Mouse (Mus musculus): Measurements from ENCODE around the gene Ston2.

Gene Ston2

DNA sequence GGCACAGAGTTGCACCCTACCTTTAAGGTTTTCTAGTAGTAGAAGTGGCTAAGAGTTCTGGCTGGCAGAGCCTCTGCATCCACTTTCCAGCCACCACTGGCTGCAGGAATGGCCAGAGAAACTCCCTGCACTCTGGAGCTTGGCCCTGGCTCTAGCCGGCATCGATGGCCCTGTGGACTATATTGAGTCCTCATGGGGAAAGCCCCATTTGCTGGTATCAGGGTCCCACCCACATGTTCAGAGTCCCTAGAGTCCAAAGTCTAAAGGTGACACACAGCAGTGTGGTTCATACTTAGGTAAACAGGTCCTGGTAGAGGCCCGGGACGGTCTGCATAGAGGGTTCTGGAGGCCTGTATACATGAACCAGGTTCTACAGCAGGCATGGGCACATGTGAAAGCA, 92.0 kb downstream of the Ston2 start:
- no peak for DNase-seq

DNA sequence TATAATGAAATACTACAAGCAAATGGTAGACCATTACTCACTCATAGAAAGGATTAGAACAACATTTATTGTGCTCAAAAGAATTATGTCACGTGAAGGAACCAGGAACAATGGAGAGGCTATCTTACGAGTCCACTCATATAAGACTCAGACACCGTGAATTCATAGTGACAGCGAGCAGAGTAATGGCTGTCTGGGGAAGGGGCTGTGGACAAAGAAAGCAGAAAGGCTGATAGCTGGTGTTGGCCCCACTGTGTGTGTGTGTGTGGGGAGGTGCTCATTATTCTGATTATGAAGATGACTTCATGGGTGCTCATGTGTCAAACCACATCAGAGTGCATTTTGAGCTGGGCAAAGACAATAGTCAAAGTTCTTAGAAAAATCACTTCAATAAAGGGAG, 92.4 kb downstream of the Ston2 start:
- DNase-seq = no peak

DNA sequence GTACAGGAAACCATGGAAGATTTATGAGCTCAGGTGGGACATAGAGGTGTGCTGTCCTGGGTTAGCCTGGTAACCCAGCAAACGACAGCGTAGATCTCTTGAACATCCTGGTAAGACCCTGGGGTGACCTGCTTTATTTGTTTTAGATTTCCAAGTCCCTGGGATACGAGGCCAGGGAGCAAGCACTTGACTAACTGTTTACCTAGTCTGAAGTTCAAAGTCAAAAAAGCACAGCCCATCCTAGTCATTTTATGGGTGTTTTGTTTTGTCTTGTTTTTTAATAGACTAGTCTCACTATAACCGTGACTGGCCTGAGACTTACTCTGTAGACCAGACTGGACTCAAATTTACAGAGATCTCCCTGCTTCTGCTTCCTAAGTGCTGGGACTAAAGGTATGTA, 93.4 kb downstream of the Ston2 start:
- no peak for DNase-seq

DNA sequence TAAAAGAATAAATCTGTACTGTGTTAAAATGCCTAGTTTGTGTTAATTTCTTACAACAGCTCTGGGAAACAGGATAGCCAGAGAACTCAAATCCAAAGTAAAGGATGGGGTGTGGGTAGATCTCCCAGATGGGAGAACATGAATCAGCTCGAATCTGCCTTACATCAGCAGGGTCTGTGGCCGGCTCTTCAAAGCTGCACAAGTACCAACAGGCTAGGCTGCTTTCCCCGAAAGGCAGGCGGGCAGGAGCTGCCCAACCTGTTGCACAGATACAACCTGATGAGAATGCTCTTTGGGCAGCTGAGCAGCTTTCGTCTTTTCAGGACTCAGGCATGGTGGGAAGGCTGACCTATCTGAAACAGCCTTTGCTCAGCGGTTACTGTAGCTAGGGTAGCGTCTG, 94.6 kb downstream of the Ston2 start:
- DNase-seq = no peak

DNA sequence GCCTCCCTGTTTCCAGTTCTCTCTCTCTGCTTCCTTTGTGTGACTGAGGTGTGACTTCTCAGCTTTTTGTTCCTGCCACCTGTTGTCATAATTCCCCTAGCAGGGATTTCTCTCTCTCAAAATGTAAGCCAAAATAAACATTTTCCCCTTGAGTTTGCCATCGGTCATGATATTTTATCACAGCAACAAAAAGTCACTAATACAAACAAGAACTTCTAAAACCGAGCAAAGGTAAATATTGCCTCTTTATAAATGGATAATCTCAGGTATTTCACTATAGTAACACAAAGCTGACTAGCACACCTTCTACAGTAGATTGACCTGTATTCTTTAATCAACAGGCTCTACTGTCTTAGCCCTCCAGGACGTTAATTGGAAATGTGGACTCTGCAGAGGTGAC, 95.2 kb downstream of the Ston2 start:
- DNase-seq = no peak

DNA sequence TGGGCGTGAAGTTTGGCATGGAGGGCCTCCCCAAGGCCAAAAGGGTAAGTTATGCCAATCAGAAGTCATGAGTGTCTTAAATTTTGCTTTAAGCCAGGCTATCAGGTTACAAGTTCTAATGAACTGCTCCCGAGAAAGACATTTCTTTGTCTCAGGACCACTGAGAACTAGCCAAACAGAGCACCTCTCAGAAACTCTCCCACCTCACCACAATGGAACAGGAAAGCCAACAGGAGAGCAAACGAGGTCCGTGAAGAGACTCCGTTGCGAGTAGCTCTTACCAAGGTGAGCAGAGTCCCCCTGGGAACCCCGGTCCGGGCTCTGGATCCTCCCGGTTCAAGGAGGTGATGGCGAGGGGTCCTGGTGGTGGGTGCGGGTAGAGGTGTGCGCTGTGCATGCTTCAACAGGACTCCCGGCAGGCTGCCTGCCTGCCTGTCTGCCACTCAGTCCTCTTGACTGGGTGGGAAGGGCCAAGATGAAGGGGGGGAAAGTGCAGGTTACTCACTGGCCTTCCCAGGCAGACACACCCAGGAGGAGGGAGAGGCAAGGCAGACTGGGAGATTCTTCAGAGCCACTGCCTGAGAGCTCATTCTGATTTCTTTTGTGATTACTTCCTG, 102.4 kb downstream of the Ston2 start:
- DNase-seq = no peak

DNA sequence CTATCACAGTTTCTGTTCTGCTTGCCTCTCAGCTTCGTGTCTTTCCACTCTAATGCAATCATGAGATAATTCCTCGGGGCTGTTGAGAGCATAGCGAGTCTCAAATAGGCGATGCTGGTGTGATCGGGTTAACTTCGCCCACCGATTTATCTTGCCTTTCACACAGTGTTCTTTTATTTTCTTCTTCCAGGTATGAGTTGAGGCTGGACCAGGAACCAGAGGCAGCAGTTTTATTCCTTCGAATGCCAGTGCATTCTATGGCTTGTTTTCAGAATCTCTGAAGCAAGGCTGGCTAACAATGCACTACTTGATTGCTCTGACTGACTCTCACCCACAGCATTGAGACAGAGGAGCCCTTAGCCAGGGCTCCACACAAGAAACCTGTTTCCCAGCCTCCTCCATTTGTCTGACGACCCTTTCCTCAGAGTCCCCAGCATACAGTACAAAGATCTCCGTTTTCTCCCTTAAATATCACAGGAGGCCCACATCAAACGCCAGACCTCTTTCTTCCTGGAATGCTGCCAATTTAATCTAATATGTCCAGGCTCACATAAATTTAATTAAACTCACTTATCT, 103.3 kb downstream of the Ston2 start:
- DNase-seq = no peak

DNA sequence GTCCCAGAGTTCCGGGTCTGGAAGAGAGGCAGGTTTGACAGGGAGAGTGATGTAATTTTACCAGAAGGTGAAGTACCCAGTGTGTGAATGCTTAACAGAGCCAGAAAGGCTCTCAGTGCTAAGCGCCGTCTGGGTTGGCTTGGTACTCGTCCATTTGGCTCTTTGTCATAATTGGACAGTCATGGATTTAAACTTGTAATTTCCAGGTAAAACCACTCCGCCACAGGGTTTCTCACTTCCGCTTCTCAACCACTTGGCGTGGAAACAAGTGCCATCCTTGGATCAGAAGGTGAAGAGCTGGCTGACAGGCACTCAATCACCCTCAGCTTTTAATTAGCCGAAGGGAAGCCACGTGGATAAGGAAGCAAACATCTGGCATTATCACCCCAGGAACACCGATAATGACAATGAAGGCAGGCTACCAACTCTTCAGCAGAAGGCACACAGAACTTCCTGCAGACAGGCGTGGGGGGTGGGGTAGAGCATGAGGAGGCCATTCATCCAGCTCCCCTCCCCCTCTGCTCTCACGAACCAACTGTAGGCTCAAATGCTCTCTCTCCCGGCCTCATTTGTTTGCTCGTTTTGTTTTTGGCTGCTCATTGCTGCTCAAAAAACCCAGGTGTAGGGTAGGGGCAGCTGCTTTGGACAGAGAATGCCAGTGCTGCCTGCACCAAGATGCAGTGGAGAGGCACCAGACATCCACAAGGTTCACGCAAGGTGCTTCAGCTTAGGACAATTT, 103.9 kb downstream of the Ston2 start:
- DNase-seq = peak; percentile 41 to 61

DNA sequence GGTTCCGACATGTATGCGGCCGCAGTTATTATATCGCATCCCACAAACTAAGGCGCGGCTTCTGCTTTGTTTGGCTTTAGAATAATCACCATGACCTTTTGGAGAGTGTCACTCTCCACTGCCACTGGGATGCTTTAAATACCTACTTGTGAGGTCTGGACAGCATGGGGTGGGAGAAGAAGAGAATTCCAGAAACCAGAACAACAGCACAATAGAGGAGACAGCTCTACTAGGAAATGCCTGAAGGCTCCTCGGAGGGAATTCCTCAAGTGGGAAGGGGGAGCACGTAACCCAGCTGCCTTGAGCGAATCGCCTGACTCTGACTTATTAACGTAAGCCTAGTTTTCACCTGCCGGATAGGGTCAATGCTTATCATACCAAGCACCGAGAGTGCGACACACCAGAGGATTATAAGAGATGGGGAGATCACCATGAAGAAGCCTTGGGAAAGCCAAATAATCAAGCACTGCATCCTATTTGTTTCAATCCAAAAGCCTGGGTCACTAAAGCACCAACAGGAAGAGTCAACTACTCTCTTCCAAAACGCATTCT, 104.6 kb downstream of the Ston2 start:
- no peak for DNase-seq

DNA sequence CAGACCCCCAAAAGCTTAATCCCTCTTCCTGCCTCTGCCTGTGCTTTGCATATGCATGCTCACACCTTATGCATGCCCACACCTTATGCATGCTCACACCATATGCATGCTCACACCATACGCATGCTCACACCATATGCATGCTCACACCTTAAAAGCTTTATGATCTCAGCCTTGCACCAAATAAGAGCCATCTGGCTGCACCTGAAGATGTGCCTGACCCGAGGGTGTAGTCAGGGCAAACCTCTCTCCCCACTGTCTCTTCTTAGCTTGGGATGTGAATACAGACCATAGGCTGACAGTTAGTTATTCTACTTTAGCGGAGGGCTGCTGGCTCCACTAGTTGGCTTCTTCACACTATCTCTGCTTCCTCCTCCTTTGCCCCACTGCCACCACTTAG, 105.1 kb downstream of the Ston2 start:
- DNase-seq = no peak

DNA sequence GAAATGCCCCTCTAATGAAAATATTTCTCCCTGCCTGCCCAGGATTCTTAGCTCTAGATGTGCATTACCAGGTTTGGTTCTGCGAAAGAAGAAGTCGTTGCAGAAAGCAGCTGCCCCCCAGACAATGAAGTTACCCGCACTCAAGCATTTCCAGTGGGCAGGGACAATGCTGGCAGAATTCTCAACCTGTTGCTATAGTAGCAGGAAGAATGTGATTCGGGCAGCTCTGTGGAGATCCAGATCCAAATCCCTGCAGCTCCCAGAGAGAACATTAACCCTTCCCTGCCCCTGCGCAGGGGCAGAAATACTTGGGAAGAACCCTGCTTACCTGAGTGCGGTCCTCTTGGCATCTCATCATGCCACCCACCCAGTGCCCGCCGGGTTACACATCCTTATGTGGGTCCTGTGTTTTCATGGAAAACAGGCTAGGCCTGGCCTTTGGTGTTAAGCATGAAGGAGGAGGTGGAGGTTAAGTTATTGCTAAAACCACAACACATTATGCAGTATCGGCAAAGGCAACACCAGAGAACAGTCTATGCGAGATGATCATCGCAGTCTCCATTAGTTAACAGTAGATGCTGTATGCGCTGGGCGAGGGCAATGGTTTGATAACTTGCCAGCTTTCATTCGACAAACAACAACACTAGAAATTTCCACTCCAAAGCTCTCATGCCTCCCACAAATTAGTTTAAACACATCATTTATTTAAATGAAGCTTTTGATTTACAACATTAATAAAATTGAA, 108.7 kb downstream of the Ston2 start:
- no peak for DNase-seq

DNA sequence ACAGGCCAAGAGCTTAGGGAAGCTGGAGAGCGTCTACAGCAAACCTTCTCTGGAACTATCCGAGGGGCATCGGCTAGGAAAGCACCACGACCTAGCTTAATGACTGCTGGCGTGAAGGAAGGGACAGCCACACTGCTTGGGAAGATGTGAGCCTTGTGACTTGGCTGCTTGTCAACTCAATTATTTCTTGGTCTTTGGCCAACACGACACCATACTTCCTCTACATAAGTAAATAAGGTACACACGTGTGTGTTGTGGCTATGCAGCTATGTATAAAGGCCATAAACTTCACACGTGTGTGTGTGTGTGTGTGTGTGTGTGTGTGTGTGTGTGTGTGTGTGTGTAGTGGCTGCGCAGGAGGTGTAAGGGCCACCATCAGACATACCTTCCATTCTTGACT, 112.2 kb downstream of the Ston2 start:
- no peak for DNase-seq

DNA sequence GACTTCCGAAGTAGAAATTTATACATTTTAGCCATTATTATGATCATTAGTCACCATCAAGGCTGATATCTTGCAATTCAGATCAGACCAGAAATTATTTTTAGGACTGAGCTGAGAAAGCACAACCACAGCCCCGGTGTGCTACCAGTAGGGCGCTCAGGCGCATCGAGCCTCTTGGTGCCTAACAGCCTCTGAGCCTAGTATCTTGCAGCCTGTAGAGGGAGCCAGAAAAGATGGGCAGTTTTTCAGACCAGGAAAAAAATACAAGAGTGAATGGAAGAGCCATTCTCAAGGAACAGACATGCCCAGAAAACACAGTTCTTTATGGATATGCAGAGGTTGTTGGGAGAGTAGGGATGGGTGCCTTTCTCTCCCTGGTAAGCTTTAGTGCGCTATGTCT, 115.0 kb downstream of the Ston2 start:
- DNase-seq = peak in 1 of 2 experiments; percentile 35

DNA sequence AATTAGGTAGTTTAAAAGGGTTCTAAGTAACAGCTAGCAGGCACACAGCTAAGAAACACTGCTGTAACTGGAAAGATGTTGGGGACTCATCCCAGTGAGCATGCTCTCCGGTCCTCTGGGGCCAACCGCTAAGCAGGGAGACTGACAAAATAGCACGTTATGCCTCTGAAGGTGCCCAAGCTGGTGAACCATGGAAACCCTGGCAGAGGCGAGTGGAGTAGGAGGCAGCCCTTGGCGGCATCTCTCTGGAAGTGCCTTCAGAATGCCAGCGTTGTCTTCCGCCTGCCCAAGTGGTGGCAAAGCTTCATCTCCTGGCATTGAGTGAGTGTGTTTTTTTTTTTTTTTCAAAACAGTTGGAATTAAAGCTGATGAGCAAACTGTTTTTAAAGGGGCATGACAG, 115.7 kb downstream of the Ston2 start:
- no peak for DNase-seq

DNA sequence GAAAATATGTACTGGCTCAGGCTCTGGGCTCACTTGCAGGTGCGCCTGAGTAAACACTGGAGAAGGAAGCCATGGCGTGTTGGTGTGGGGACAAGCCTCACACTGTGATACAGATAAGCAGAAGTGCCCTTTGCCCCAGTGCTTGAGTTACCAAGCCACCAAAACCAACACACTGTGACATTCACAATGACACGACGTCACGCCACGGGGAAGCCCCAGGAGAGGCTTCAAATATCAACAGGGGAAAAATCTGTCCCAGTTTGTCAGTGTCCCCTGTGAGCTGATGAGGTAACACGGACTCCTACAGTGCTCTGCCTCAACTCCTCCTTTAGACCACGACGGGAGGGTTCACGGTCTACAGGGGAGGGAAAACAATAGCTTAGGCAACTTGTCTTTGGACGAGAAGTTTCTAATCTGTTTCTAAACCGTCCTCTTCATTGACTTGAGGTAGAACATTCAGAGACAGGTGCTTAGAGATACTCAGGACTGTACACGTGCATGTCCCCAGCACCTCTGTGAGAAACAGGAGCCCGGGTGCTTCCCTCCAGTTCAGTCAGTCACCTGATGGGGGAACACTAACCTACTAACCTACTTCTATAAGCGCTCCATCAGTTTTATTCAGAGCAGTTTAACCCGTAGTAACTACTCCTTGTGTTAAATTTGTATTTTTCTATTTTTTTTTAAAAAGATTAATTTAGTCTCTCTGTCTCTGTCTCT, 119.5 kb downstream of the Ston2 start:
- DNase-seq = peak; percentile 33 to 64

DNA sequence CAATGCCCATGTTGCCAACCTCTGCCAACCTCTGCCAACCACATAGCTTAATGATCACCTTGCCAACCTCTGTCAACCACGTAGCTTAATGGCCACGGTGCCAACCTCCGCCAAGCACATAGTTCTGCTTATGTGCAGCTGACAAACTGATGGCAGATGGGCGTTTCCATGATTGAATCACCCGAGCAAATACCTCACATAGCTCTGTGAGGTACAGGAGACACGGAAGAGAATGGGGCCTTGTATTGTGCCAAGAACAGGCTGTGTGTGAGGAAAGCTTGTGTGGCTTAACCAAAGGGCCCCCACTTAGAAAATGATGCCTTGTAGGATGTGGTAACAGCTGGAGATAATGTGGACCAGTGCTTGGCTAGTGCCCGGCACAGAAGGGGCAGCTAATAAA, 120.4 kb downstream of the Ston2 start:
- DNase-seq = no peak

DNA sequence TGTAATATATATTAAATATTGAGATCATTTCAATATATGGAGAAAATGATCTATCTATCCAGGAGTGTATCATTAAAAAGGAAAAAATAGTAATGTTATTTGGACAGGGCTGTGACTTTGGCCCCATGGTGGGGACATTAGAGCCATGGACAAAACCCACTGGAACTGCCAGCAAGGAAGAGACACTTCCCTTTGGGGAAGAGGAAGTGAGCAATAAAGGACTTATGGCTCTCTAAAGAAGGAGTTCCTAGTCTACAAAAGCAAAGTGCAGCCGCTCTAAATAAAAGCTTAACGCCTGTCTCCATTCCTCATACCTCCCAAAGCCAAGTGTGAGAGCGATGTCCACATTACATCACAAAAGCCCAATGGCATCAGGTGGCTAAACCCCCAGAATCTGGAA, 121.6 kb downstream of the Ston2 start:
- DNase-seq = no peak

DNA sequence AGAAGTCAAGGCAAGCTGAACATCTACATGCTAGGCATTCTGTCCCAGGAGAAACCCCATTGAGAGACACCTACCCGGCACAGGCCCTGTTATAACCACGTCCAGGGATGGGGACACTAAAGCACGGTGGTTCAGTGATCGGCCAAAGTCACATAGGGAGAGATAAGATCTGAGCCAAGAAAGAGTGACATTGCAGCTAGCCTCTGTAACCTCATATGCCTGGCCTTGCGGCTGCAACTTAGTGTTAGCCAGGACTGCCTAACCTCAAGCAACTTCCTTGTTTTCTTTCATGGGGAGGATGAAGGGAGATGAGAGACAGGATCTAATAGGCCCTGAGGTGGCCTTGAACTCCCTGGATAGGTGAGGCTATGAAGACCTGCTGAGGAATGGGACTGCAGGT, 122.8 kb downstream of the Ston2 start:
- no peak for DNase-seq

DNA sequence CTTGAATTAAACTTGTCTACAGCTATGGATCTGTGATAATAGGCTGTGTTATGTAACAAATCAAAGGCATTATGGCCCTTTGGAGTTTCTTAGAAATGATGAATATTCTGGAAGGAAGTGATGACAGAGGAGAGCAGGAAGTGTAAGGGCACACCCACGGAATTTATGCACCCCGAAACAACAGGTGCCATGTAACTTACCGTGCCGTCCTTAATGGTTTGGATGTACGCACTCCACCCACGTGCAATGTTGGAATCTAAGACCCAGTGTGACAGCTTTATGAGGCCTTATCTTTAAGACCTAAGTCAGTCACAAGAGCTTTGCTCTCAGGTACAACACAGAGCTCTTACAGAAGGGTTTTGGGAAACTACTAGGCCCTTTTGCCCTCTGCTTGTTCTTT, 124.9 kb downstream of the Ston2 start:
- DNase-seq = no peak

DNA sequence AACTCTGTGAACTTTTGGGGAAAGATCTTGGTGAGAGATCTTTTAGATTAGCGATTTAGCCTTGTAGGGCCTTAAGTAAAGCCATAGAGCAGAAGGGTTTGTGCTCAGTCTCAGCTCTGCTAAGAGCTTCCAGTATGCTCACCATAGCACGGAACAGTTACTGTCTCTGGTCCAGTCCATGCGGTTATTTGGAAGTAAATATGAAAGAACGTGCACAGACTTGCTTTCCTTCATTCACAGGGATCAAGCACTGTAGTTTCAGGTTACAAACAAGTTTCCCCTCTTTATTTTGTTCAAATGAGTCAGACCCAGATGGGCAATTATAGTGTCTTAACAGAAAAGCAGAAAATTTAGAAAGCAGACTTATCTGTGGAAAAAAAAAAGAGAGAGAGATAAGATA, 125.3 kb downstream of the Ston2 start:
- no peak for DNase-seq

DNA sequence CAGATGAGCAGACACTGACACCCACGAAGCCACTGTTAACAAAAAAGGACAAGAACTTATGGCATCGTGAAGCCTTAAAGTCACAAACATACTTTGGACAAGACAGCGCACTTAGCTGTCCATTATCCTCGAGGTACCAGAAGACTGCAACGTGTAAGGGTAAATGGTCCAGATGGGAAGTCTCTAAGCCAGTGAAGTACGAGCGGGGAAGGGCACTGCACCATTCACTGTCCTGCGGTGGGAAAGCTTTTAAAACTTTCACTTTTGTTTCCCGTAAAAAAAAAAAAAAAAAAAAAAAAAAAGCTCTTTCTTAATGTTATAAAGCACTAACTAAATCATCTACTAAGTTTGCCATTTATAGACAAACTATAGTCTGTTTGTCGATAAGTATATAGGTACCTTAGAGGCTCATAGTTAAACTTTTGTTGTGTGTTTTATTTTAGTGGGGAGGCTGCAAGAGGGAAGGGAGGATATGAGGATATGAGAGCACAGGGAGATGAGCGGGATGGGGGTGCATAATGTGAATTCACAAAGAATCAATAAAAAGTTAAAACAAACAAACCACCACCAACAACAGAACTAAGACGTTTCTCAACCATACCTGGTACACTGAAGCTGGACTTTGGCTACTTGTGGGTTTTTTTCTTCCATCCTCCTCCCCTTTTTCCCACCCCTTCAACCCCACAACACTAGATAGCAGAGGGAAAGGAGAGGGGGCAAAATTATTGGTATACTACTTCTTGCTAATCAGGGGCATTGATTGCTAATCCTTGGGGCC, 127.4 kb downstream of the Ston2 start:
- DNase-seq = no peak
